Mouse (Mus musculus) cerebellum, adult 11-12 months (tissue): ENCODE data around the gene Rplp0.
A peak's percentile ranks its signal among the peaks of the same experiment; 100 is the strongest.
"Not testable (repeated sequence)": the region's sequence is repeated elsewhere in the genome, so short reads cannot be mapped to it uniquely, and the experiment has no call there.

Source experiments
- DNase-seq: peaks from one replicate; pipeline ENCODE4 v3.0.0; 2022

Rplp0 gene

GRCm38 (mm10) chr5:115553801-115554420, 5.4 kb upstream of the Rplp0 start:
- DNase-seq = no peak

GRCm38 (mm10) chr5:115554536-115555291, 4.6 kb upstream of the Rplp0 start:
- DNase-seq = no peak

- DNase-seq = peak; percentile 74
Measured at GRCm38 (mm10) chr5:115556217-115556616, 3.0 kb upstream of the Rplp0 start.

- peak; percentile 50 for DNase-seq
Measured at GRCm38 (mm10) chr5:115558182-115558794, 979 bp upstream of the Rplp0 start.

- no peak for DNase-seq
Measured at GRCm38 (mm10) chr5:115560336-115560905, 1.2 kb downstream of the Rplp0 start.

- DNase-seq = peak; percentile 9
Measured at GRCm38 (mm10) chr5:115563771-115564585, 4.7 kb downstream of the Rplp0 start.

GRCm38 (mm10) chr5:115564737-115565393, 5.6 kb downstream of the Rplp0 start, which contains the start of gene Gcn1l1:
Gene Gcn1l1 (plus strand): TSS chr5:115565254.
- DNase-seq = peak; percentile 77

GRCm38 (mm10) chr5:115565403-115565802, 6.1 kb downstream of the Rplp0 start:
- DNase-seq = no peak

- no peak for DNase-seq
Measured at GRCm38 (mm10) chr5:115568681-115569080, 9.4 kb downstream of the Rplp0 start.

GRCm38 (mm10) chr5:115569308-115569707, 10.0 kb downstream of the Rplp0 start:
- no peak for DNase-seq

GRCm38 (mm10) chr5:115569721-115570120, 10.5 kb downstream of the Rplp0 start:
- no peak for DNase-seq

GRCm38 (mm10) chr5:115571086-115571485, 11.8 kb downstream of the Rplp0 start:
- DNase-seq = no peak

GRCm38 (mm10) chr5:115572679-115573535, 13.6 kb downstream of the Rplp0 start:
- DNase-seq = no peak

- DNase-seq = no peak
Measured at GRCm38 (mm10) chr5:115574992-115575391, 15.7 kb downstream of the Rplp0 start.

GRCm38 (mm10) chr5:115577686-115578085, 18.4 kb downstream of the Rplp0 start:
- not testable (repeated sequence) for DNase-seq

- no peak for DNase-seq
Measured at GRCm38 (mm10) chr5:115578922-115579321, 19.7 kb downstream of the Rplp0 start.

GRCm38 (mm10) chr5:115579363-115579762, 20.1 kb downstream of the Rplp0 start:
- DNase-seq = no peak

GRCm38 (mm10) chr5:115580229-115581001, 21.1 kb downstream of the Rplp0 start:
- DNase-seq = no peak

GRCm38 (mm10) chr5:115581662-115582061, 22.4 kb downstream of the Rplp0 start:
- no peak for DNase-seq

- no peak for DNase-seq
Measured at GRCm38 (mm10) chr5:115585616-115586015, 26.3 kb downstream of the Rplp0 start.
